13 mouse cellular contexts compared by ENCODE assay signal in genomic region chr12:81702903-81703302, GRCm38 (mm10).
DNase-seq lines count a peak whose midpoint lies in the region; ATAC-seq and TF ChIP-seq lines count a peak whose summit lies in the region.
"Had no signal": no experiment of that assay in that cellular context is flagged by ENCODE, and none has a peak within 500 bp of the region (broad histone marks: within the 10 kb centered on the region; RNA-seq: fewer than 3 reads in every experiment).

No protein-coding gene starts in this region.

- no peak for DNase-seq in gastrocnemius, adult 2 months
- no peak for DNase-seq in gastrocnemius, postnatal 4 days (ENCODE audit: low spot score in 2 of 2)
- DNase-seq in lung, postnatal 10 days = peak; percentile 36
- no peak for DNase-seq in lung, adult 2 months
- peak; percentile 70 for DNase-seq in brain, embryonic 14.5 days (ENCODE audit: low read depth)
- no peak for DNase-seq in stomach, postnatal 0 days (ENCODE audit: low spot score)
- no peak for DNase-seq in frontal cortex, postnatal 36 days (ENCODE audit: low spot score in 2 of 2)
- DNase-seq in right cerebral cortex, adult 18-20 months = no peak
- DNase-seq: adrenal gland, postnatal 14 days; cerebellum, postnatal 25 days had no signal

- no peak overlapping the region for H3K4me3 ChIP-seq in gastrocnemius, adult 2 months
- no peak overlapping the region for H3K4me3 ChIP-seq in lung, adult 2 months (replicated peaks; ENCODE audit: extremely low read depth, low read depth, low read length)
- no peak overlapping the region for H3K4me3 ChIP-seq in stomach, postnatal 0 days (ENCODE audit: low read depth, low read length)
- H3K4me3 ChIP-seq: heart, embryonic 13.5 days; intestine, embryonic 15.5 days; liver, embryonic 12.5 days had no signal

- intact Hi-C loops in gastrocnemius, adult 2 months (cut with DNase I) = loop anchor here (1.0 kb wide), 1 partner anchor 84 kb away; no protein-coding TSS in a partner anchor

- no peak overlapping the region for H3K4me2 ChIP-seq in stomach, postnatal 0 days (replicated peaks; ENCODE audit: low read depth)
- H3K4me2 ChIP-seq: heart, embryonic 13.5 days; intestine, embryonic 15.5 days; liver, embryonic 12.5 days had no signal

- H3K9me3 ChIP-seq in stomach, postnatal 0 days (ENCODE audit: control insufficient read depth, low read length) = no peaks in the 10 kb centered on the region
- H3K9me3 ChIP-seq: intestine, embryonic 15.5 days; liver, embryonic 12.5 days had no signal

- no peak for TF ChIP-seq POLR2A in lung, adult 2 months (IDR thresholded peaks at IDR 0.05; ENCODE audit: borderline replicate concordance, extremely low read depth, low read depth, low read length)
- no peak for TF ChIP-seq POLR2A in brain, embryonic 14.5 days (IDR thresholded peaks at IDR 0.05; ENCODE audit: borderline replicate concordance, extremely low read depth, insufficient read depth, insufficient read length, poor library complexity, severe bottlenecking)

- no peak for TF ChIP-seq EP300 in stomach, postnatal 0 days (optimal IDR thresholded peaks at IDR 0.05)

- H3K4me1 ChIP-seq in lung, adult 2 months (ENCODE audit: control insufficient read depth, insufficient read depth, low read length) = no peaks in the 10 kb centered on the region
- no peaks in the 10 kb centered on the region for H3K4me1 ChIP-seq in stomach, postnatal 0 days (replicated peaks; ENCODE audit: control insufficient read depth, insufficient read depth)
- H3K4me1 ChIP-seq: intestine, embryonic 15.5 days; liver, embryonic 12.5 days had no signal

- no peak overlapping the region for H3K9ac ChIP-seq in stomach, postnatal 0 days (ENCODE audit: low read length)
- H3K9ac ChIP-seq: heart, embryonic 13.5 days; intestine, embryonic 15.5 days; liver, embryonic 12.5 days had no signal

- ATAC-seq in stomach, postnatal 0 days (ENCODE audit: low FRiP score, low TSS enrichment) = no peak
- ATAC-seq: intestine, embryonic 15.5 days; liver, embryonic 12.5 days had no signal

- TF ChIP-seq CTCF in gastrocnemius, adult 2 months (IDR thresholded peaks at IDR 0.05) = peak; percentile 51
- TF ChIP-seq CTCF in lung, adult 2 months (IDR thresholded peaks at IDR 0.05; ENCODE audit: insufficient read depth, low read length) = no peak
- TF ChIP-seq CTCF in brain, embryonic 14.5 days (IDR thresholded peaks at IDR 0.05; ENCODE audit: borderline replicate concordance, extremely low read depth, insufficient read depth, insufficient read length) = peak; percentile 19; the same call in 1 of the 2 replicates
- TF ChIP-seq CTCF in stomach, postnatal 0 days (IDR thresholded peaks at IDR 0.05; ENCODE audit: low read depth) = peak; percentile 61

- H3K36me3 ChIP-seq in stomach, postnatal 0 days (ENCODE audit: control insufficient read depth, insufficient read depth, low read length) = no peaks in the 10 kb centered on the region
- H3K36me3 ChIP-seq: heart, embryonic 13.5 days; intestine, embryonic 15.5 days; liver, embryonic 12.5 days had no signal

- H3K27me3 ChIP-seq in stomach, postnatal 0 days (ENCODE audit: control insufficient read depth, insufficient read depth, low read length) = no peaks in the 10 kb centered on the region
- H3K27me3 ChIP-seq: intestine, embryonic 15.5 days; liver, embryonic 12.5 days had no signal

- 0% methylated on average over 1 of the region's 1 CpGs for WGBS in lung, adult 2 months
- 5% methylated on average over 1 of the region's 1 CpGs for WGBS in stomach, postnatal 0 days

- H3K27ac ChIP-seq in gastrocnemius, adult 2 months = no peak overlapping the region
- no peak overlapping the region for H3K27ac ChIP-seq in stomach, postnatal 0 days (replicated peaks)
- H3K27ac ChIP-seq: heart, embryonic 13.5 days; intestine, embryonic 15.5 days; liver, embryonic 12.5 days had no signal

Comparison
In these comparisons a context has a peak if more than half of its experiments do, and no peak if none do; other contexts are left out.
1. DNase-seq: peak in lung, postnatal 10 days (single experiment) and brain, embryonic 14.5 days (single experiment); none in gastrocnemius, adult 2 months (single experiment), gastrocnemius, postnatal 4 days (0 of 2), lung, adult 2 months (single experiment), stomach, postnatal 0 days (single experiment), frontal cortex, postnatal 36 days (0 of 2) and right cerebral cortex, adult 18-20 months (single experiment).